Mouse (Mus musculus): ENCODE data around the gene Cyb561d2. TPM values are rescaled to one million over a fixed set of nuclear protein-coding genes. Genes with fewer than 3 reads are reported as not detected.

Cyb561d2 gene
- polyA plus RNA-seq, 1 experiment from 2014 or later, result 27.6 TPM

GRCm38 (mm10) chr9:107572327-107572662 lies 30.3 kb upstream of the Cyb561d2 start:
- Histone ChIP-seq H3K36me3 (ENCODE audit: control insufficient read depth, insufficient read depth, low read length) (peaks cover 18% of the 10 kb centered on the region), H3K27ac (ENCODE audit: low read length) (no peak overlapping the region), H3K9ac (ENCODE audit: low read length) (no peak overlapping the region), H3K4me1 (replicated peaks; ENCODE audit: control insufficient read depth, insufficient read depth, low read length) (peaks cover 45% of the 10 kb centered on the region), H3K4me3 (ENCODE audit: low read length) (no peak overlapping the region), H3K4me2 (ENCODE audit: low read depth, low read length) (no peak overlapping the region), H3K27me3 (ENCODE audit: control insufficient read depth, insufficient read depth, low read depth, low read length) (no peaks in the 10 kb centered on the region), H3K9me3 (ENCODE audit: control insufficient read depth, low read length) (no peaks in the 10 kb centered on the region)
- WGBS, result 100% methylated on average over 2 of the region's 2 CpGs
- ATAC-seq (ENCODE audit: low read depth), result no peak

GRCm38 (mm10) chr9:107571534-107572326 lies 29.7 kb upstream of the Cyb561d2 start:
- Histone ChIP-seq H3K36me3 (ENCODE audit: control insufficient read depth, insufficient read depth, low read length) (peaks cover 18% of the 10 kb centered on the region), H3K27me3 (ENCODE audit: control insufficient read depth, insufficient read depth, low read depth, low read length) (no peaks in the 10 kb centered on the region), H3K9ac (ENCODE audit: low read length) (peak overlapping the region; percentile 44), H3K27ac (ENCODE audit: low read length) (no peak overlapping the region), H3K4me1 (replicated peaks; ENCODE audit: control insufficient read depth, insufficient read depth, low read length) (peaks cover 43% of the 10 kb centered on the region), H3K4me2 (ENCODE audit: low read depth, low read length) (peak overlapping the region; percentile 71), H3K4me3 (ENCODE audit: low read length) (no peak overlapping the region; the same call in none of the 2 replicates), H3K9me3 (ENCODE audit: control insufficient read depth, low read length) (no peaks in the 10 kb centered on the region)
- WGBS, result 80% methylated on average over 22 of the region's 22 CpGs
- no peak for ATAC-seq (ENCODE audit: low read depth)

- Histone ChIP-seq H3K9me3 (ENCODE audit: control insufficient read depth, low read length) (no peaks in the 10 kb centered on the region), H3K4me3 (ENCODE audit: low read length) (peak overlapping the region; percentile 66), H3K4me2 (ENCODE audit: low read depth, low read length) (peak overlapping the region; percentile 71), H3K27ac (ENCODE audit: low read length) (no peak overlapping the region), H3K9ac (ENCODE audit: low read length) (peak overlapping the region; percentile 81), H3K27me3 (ENCODE audit: control insufficient read depth, insufficient read depth, low read depth, low read length) (no peaks in the 10 kb centered on the region), H3K36me3 (ENCODE audit: control insufficient read depth, insufficient read depth, low read length) (peaks cover 18% of the 10 kb centered on the region), H3K4me1 (replicated peaks; ENCODE audit: control insufficient read depth, insufficient read depth, low read length) (peaks cover 40% of the 10 kb centered on the region)
- 62% methylated on average over 21 of the region's 21 CpGs for WGBS
- no peak for ATAC-seq (ENCODE audit: low read depth)
These were observed 28.9 kb upstream of the Cyb561d2 start for GRCm38 (mm10) chr9:107570845-107571244.

- peak overlapping the region; percentile 71 for H3K4me2 ChIP-seq (ENCODE audit: low read depth, low read length)
- peak overlapping the region; percentile 66 for H3K4me3 ChIP-seq (ENCODE audit: low read length)
- peak overlapping the region; percentile 81 for H3K9ac ChIP-seq (ENCODE audit: low read length)
- 20% methylated on average over 13 of the region's 13 CpGs for WGBS
- no peaks in the 10 kb centered on the region for H3K9me3 ChIP-seq (ENCODE audit: control insufficient read depth, low read length)
- peak overlapping the region; percentile 95 for H3K27ac ChIP-seq (ENCODE audit: low read length)
- no peaks in the 10 kb centered on the region for H3K27me3 ChIP-seq (ENCODE audit: control insufficient read depth, insufficient read depth, low read depth, low read length)
- peaks cover 18% of the 10 kb centered on the region for H3K36me3 ChIP-seq (ENCODE audit: control insufficient read depth, insufficient read depth, low read length)
- no peak for ATAC-seq (ENCODE audit: low read depth)
- peaks cover 36% of the 10 kb centered on the region for H3K4me1 ChIP-seq (replicated peaks; ENCODE audit: control insufficient read depth, insufficient read depth, low read length)
These were observed 28.0 kb upstream of the Cyb561d2 start for GRCm38 (mm10) chr9:107570016-107570415.

GRCm38 (mm10) chr9:107569270-107569669 lies 27.3 kb upstream of the Cyb561d2 start:
- peak overlapping the region; percentile 71 for H3K4me2 ChIP-seq (ENCODE audit: low read depth, low read length)
- peak; percentile 12 for ATAC-seq (ENCODE audit: low read depth)
- peak overlapping the region; percentile 66 for H3K4me3 ChIP-seq (ENCODE audit: low read length)
- H3K27ac ChIP-seq (ENCODE audit: low read length), result peak overlapping the region; percentile 95
- H3K27me3 ChIP-seq (ENCODE audit: control insufficient read depth, insufficient read depth, low read depth, low read length), result no peaks in the 10 kb centered on the region
- H3K9ac ChIP-seq (ENCODE audit: low read length), result peak overlapping the region; percentile 81
- 0% methylated on average over 19 of the region's 23 CpGs for WGBS
- H3K4me1 ChIP-seq (replicated peaks; ENCODE audit: control insufficient read depth, insufficient read depth, low read length), result peaks cover 36% of the 10 kb centered on the region
- H3K36me3 ChIP-seq (ENCODE audit: control insufficient read depth, insufficient read depth, low read length), result peaks cover 21% of the 10 kb centered on the region
- H3K9me3 ChIP-seq (ENCODE audit: control insufficient read depth, low read length), result no peaks in the 10 kb centered on the region

- H3K9ac ChIP-seq (ENCODE audit: low read length), result peak overlapping the region; percentile 81
- peak overlapping the region; percentile 71 for H3K4me2 ChIP-seq (ENCODE audit: low read depth, low read length)
- H3K27ac ChIP-seq (ENCODE audit: low read length), result peak overlapping the region; percentile 95
- peaks cover 41% of the 10 kb centered on the region for H3K4me1 ChIP-seq (replicated peaks; ENCODE audit: control insufficient read depth, insufficient read depth, low read length)
- H3K27me3 ChIP-seq (ENCODE audit: control insufficient read depth, insufficient read depth, low read depth, low read length), result no peaks in the 10 kb centered on the region
- under 1% methylated on average over 41 of the region's 41 CpGs for WGBS
- peak; percentile 86 for ATAC-seq (ENCODE audit: low read depth)
- no peaks in the 10 kb centered on the region for H3K9me3 ChIP-seq (ENCODE audit: control insufficient read depth, low read length)
- H3K36me3 ChIP-seq (ENCODE audit: control insufficient read depth, insufficient read depth, low read length), result peaks cover 19% of the 10 kb centered on the region
- H3K4me3 ChIP-seq (ENCODE audit: low read length), result peak overlapping the region; percentile 66
These were observed 26.6 kb upstream of the Cyb561d2 start for GRCm38 (mm10) chr9:107568331-107569261.

GRCm38 (mm10) chr9:107567702-107568319 lies 25.8 kb upstream of the Cyb561d2 start, which contains the start of gene Hyal2:
Hyal2 (plus strand) TSS chr9:107567945.
- WGBS, result 10% methylated on average over 18 of the region's 18 CpGs
- Histone ChIP-seq H3K4me2 (ENCODE audit: low read depth, low read length) (peak within 1 kb of the TSS; percentile 71), H3K27me3 (ENCODE audit: control insufficient read depth, insufficient read depth, low read depth, low read length) (no peaks in the 10 kb centered on the region), H3K9ac (ENCODE audit: low read length) (peak within 1 kb of the TSS; percentile 81), H3K4me3 (ENCODE audit: low read length) (peak within 1 kb of the TSS; percentile 66), H3K4me1 (replicated peaks; ENCODE audit: control insufficient read depth, insufficient read depth, low read length) (peaks cover 43% of the 10 kb centered on the region), H3K27ac (ENCODE audit: low read length) (peak within 1 kb of the TSS; percentile 95), H3K9me3 (ENCODE audit: control insufficient read depth, low read length) (no peaks in the 10 kb centered on the region), H3K36me3 (ENCODE audit: control insufficient read depth, insufficient read depth, low read length) (peaks cover 15% of the 10 kb centered on the region)
- no peak for ATAC-seq (ENCODE audit: low read depth)

GRCm38 (mm10) chr9:107566855-107567254 lies 24.9 kb upstream of the Cyb561d2 start:
- Histone ChIP-seq H3K27ac (ENCODE audit: low read length) (peak overlapping the region; percentile 95), H3K27me3 (ENCODE audit: control insufficient read depth, insufficient read depth, low read depth, low read length) (no peaks in the 10 kb centered on the region), H3K4me3 (ENCODE audit: low read length) (peak overlapping the region; percentile 23), H3K9me3 (ENCODE audit: control insufficient read depth, low read length) (no peaks in the 10 kb centered on the region), H3K36me3 (ENCODE audit: control insufficient read depth, insufficient read depth, low read length) (peaks cover 11% of the 10 kb centered on the region), H3K4me2 (ENCODE audit: low read depth, low read length) (peak overlapping the region; percentile 71), H3K4me1 (replicated peaks; ENCODE audit: control insufficient read depth, insufficient read depth, low read length) (peaks cover 47% of the 10 kb centered on the region), H3K9ac (ENCODE audit: low read length) (no peak overlapping the region)
- peak; percentile 23 for ATAC-seq (ENCODE audit: low read depth)
- WGBS, result 64% methylated on average over 3 of the region's 3 CpGs
